Mouse (Mus musculus): ENCODE data around the gene Defa30. TPM values are rescaled to one million over a fixed set of nuclear protein-coding genes. Genes with fewer than 3 reads are reported as not detected.

Gene Defa30
- not detected in 2 replicates for polyA plus RNA-seq (2015; fragmentation: Nextera tagmentation; extraction: Ambion mirVana)

DNA sequence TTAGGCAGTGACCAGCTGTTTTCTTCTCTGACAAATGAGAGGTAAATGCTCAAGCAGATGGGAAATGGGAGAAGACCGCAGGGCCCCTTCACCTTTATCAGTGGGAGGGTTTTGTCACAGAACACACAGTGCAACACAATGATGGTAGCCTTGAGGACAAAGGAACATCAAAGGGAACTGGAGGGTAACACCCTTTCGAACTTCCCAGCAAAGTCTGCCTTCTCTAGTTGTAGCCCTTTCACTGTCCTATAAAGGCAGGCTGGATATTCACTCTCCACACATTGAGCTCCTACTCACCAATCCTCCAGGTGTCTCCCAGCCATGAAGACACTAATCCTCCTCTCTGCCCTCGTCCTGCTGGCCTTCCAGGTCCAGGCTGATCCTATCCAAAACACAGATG, at the start of gene Defa30:
Gene Defa30 (plus strand): TSS at position 301 of the 400 bp plus-strand sequence.

GRCm38 (mm10) chr8:21095950-21096349, 38.5 kb upstream of the Defa30 start, which contains the start of gene Gm14851:
Gene Gm14851, minus strand, starts transcription at chr8:21096050.

GRCm38 (mm10) chr8:21161977-21162376, 27.5 kb downstream of the Defa30 start, which contains the start of gene Defa22:
Gene Defa22, plus strand, starts transcription at chr8:21162277.

Other genes starting within 250 kb of the Defa30 start
- not detected in 2 replicates for gene Defb33, start 242.0 kb upstream of the Defa30 start, polyA plus RNA-seq (2015; fragmentation: Nextera tagmentation; extraction: Ambion mirVana)
- gene Gm15056, start 232.0 kb upstream of the Defa30 start, polyA plus RNA-seq (2015; fragmentation: Nextera tagmentation; extraction: Ambion mirVana), result not detected in 2 replicates
- not detected in 2 replicates for gene Gm6040, start 212.6 kb upstream of the Defa30 start, polyA plus RNA-seq (2015; fragmentation: Nextera tagmentation; extraction: Ambion mirVana)
- not detected in 2 replicates for gene AY761185, start 189.9 kb upstream of the Defa30 start, polyA plus RNA-seq (2015; fragmentation: Nextera tagmentation; extraction: Ambion mirVana)
- not detected in 2 replicates for gene Defa21, start 109.1 kb upstream of the Defa30 start, polyA plus RNA-seq (2015; fragmentation: Nextera tagmentation; extraction: Ambion mirVana)
- gene Defa23, start 79.6 kb upstream of the Defa30 start, polyA plus RNA-seq (2015; fragmentation: Nextera tagmentation; extraction: Ambion mirVana), result not detected in 2 replicates
- gene Defa35, start 69.6 kb upstream of the Defa30 start, polyA plus RNA-seq (2015; fragmentation: Nextera tagmentation; extraction: Ambion mirVana), result not detected in 2 replicates
- gene Defa25, start 50.2 kb upstream of the Defa30 start, polyA plus RNA-seq (2015; fragmentation: Nextera tagmentation; extraction: Ambion mirVana), result not detected in 2 replicates
- gene Gm14851, start 38.6 kb upstream of the Defa30 start, polyA plus RNA-seq (2015; fragmentation: Nextera tagmentation; extraction: Ambion mirVana), result not detected in 2 replicates
- gene Defa22, start 27.6 kb downstream of the Defa30 start, polyA plus RNA-seq (2015; fragmentation: Nextera tagmentation; extraction: Ambion mirVana), result not detected in 2 replicates
- gene Defa31, start 57.0 kb downstream of the Defa30 start, polyA plus RNA-seq (2015; fragmentation: Nextera tagmentation; extraction: Ambion mirVana), result not detected in 2 replicates
- not detected in 2 replicates for gene Gm15293, start 66.9 kb downstream of the Defa30 start, polyA plus RNA-seq (2015; fragmentation: Nextera tagmentation; extraction: Ambion mirVana)
- not detected in 2 replicates for gene Gm15292, start 115.1 kb downstream of the Defa30 start, polyA plus RNA-seq (2015; fragmentation: Nextera tagmentation; extraction: Ambion mirVana)
- not detected in 2 replicates for gene Defa27, start 180.9 kb downstream of the Defa30 start, polyA plus RNA-seq (2015; fragmentation: Nextera tagmentation; extraction: Ambion mirVana)
- not detected in 2 replicates for gene Defa29, start 192.4 kb downstream of the Defa30 start, polyA plus RNA-seq (2015; fragmentation: Nextera tagmentation; extraction: Ambion mirVana)
- gene Defa2, start 243.9 kb downstream of the Defa30 start, polyA plus RNA-seq (2015; fragmentation: Nextera tagmentation; extraction: Ambion mirVana), result not detected in 2 replicates

All from spleen, postnatal 0 days (tissue).